Mouse (Mus musculus) cortical plate, adult 2 months (tissue): ENCODE measurements around the gene Dffb.

Experiments
- CTCF ChIP-seq: fragments of 200-500 bp; IDR thresholded peaks from 2 replicates; pipeline ENCODE4 v1.5.1; 2011; ENCODE audit warnings: mild to moderate bottlenecking, control low read depth, low read length; ENCODE audit not compliant: insufficient read depth; ENCODE audit errors: extremely low read depth
- POLR2A ChIP-seq: fragments of 200-500 bp; IDR thresholded peaks from 2 replicates; pipeline ENCODE4 v1.6.1; 2011; ENCODE audit warnings: mild to moderate bottlenecking, low read length, control low read depth; ENCODE audit not compliant: insufficient read depth; ENCODE audit errors: extremely low read depth

DNA sequence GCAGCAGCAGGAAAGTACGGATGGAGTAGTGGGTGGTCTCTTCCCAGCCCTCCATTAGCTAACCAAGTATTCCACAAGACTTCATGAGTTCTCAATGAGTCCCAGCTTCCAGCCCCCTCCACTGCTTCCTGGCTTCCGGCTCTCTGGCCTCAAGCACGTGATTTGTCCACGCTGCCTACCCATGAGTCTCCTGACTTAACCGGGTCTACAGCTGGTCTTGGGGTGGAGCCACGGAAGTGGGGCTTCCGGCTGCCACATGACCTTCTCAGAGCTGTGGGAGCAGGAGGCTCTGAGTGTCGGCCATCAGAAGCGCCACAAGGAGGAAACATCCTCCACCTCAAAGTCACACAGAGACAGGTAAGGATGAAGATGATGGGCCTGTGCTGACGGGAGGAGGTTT is 45.5 kb downstream of the Dffb start:
- no peak for TF ChIP-seq CTCF
- no peak for TF ChIP-seq POLR2A
